Mouse (Mus musculus) E14TG2a.4 (cell line): ENCODE measurements around the gene Snx27.

Experiments
- H3K27me3 ChIP-seq: 2 replicates; pipeline ENCODE4 v1.6.1; 2014; ENCODE audit warnings: low read length, control low read depth; ENCODE audit not compliant: insufficient read depth
- H3K36me3 ChIP-seq: 2 replicates; pipeline ENCODE4 v1.6.1; 2014; ENCODE audit warnings: low read length, control low read depth; ENCODE audit not compliant: insufficient read depth
- H3K4me1 ChIP-seq: replicated peaks from 2 replicates; pipeline ENCODE4 v1.6.1; 2014; ENCODE audit warnings: low read depth, low read length, control low read depth
- H3K4me3 ChIP-seq: replicated peaks from 2 replicates; pipeline ENCODE4 v1.5.1; 2014; ENCODE audit warnings: mild to moderate bottlenecking, low read length
- H3K9me3 ChIP-seq: 2 replicates; pipeline ENCODE4 v1.6.1; 2014; ENCODE audit warnings: low read length, control low read depth
- CTCF ChIP-seq: conservative IDR thresholded peaks from 2 replicates; pipeline ENCODE4 v1.5.1; 2014; ENCODE audit warnings: low read length
- NANOG ChIP-seq: IDR thresholded peaks from 2 replicates; pipeline ENCODE4 v1.6.1; 2014; ENCODE audit warnings: borderline replicate concordance, low read length, mixed read lengths
- POU5F1 ChIP-seq: IDR thresholded peaks from 2 replicates; pipeline ENCODE4 v1.6.1; 2014; ENCODE audit warnings: low read length, borderline replicate concordance

Snx27 gene

DNA sequence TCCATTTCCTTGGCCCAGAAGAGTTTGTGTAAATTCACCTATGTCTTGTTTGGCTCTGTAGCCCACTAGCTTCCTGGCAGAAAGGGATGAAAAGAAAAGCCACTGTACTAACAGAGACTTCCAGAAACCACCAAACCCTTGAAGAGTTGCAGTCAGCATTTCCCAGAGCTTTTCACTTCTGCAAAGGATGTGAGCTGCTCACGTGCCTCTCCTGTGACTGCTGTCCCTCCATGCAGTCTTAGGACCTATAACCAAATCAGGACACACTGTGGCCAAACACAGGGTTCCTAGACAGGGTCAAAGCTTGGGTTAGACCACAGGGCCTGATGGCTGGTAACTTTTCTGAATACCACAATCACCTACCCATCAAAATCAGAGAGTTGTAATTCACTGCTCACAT, 29.8 kb upstream of the Snx27 start:
- peaks cover 29% of the 10 kb centered on the region for H3K4me1 ChIP-seq
- H3K9me3 ChIP-seq = no peaks in the 10 kb centered on the region
- H3K36me3 ChIP-seq = 0 out of 2 replicates have a peak, but pooled peaks cover 3% of the 10 kb centered on the region
- 0 out of 2 replicates have a peak, but pooled peaks cover 3% of the 10 kb centered on the region for H3K27me3 ChIP-seq
- TF ChIP-seq POU5F1 (no peak), CTCF (no peak), NANOG (no peak)
- no peak overlapping the region for H3K4me3 ChIP-seq

DNA sequence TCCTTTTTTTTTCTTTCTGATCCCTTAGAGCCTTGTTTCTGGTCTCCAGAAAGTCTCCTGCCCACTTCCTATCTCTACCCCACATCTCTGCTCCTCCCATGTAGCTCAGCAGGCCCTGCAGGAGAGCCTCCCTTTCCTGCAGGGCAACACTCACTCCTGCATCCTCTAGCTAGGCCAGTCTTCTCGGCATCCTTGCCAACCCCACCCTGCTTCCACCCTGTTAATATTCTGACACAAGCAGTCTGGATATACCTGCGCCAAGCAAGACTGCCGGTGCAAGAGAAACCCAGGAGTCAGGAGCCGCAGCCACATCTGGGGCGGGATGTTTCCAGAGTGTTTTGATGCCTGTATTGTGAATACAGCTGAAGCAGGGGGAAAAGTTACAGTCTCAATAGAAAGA, 29.3 kb upstream of the Snx27 start:
- TF ChIP-seq POU5F1 = no peak
- no peak for TF ChIP-seq CTCF
- TF ChIP-seq NANOG = no peak
- Histone ChIP-seq H3K4me1 (peaks cover 29% of the 10 kb centered on the region), H3K9me3 (no peaks in the 10 kb centered on the region), H3K27me3 (0 out of 2 replicates have a peak, but pooled peaks cover under 1% of the 10 kb centered on the region), H3K36me3 (0 out of 2 replicates have a peak, but pooled peaks cover 3% of the 10 kb centered on the region), H3K4me3 (0 out of 2 replicates have a peak overlapping the region, but pooled peaks have one; percentile 10)

DNA sequence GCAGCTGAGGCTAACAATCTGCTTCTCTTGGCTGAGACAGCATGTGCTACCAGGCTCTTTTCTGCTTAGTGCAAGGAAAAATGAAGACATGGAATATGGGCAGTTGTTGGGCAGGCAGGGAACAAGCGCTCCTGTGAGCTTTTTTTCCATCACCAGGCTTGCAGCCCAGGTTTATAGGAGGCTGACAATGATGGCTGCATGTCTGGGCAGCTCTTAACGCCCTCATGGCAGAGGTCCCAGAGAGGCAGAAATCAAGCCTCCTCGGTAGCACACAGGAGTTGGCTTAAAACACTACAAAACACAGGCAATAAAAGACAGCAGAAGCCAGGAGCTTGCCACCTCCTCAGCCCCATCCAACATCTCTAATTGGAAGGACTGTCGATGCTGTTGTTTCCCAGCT, 28.8 kb upstream of the Snx27 start:
- no peak for TF ChIP-seq POU5F1
- TF ChIP-seq CTCF = no peak
- no peak for TF ChIP-seq NANOG
- Histone ChIP-seq H3K4me3 (0 out of 2 replicates have a peak overlapping the region, but pooled peaks have one; percentile 10), H3K4me1 (peaks cover 29% of the 10 kb centered on the region), H3K36me3 (0 out of 2 replicates have a peak, but pooled peaks cover 3% of the 10 kb centered on the region), H3K9me3 (no peaks in the 10 kb centered on the region), H3K27me3 (no peaks in the 10 kb centered on the region)

DNA sequence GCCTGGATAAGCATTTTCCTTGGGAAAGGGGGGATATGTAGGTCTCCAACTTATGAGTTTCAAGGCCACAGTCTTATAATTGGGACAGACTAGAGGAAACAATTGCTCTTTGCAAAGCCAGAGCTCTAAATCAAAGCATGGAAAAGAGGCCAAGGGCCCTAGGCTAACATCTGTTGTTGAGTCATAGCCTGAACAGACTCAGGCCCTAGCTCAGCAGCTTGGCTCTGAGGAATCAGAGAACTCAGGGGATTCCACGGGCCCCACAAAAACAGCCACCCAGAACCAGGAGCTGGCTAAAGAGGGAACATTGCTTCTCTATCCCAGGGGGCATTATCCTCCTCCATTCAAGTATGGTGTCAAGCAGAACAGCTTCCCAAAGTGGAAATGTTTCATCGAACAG, 28.1 kb upstream of the Snx27 start:
- H3K4me1 ChIP-seq = peaks cover 29% of the 10 kb centered on the region
- H3K36me3 ChIP-seq = 0 out of 2 replicates have a peak, but pooled peaks cover 3% of the 10 kb centered on the region
- H3K9me3 ChIP-seq = no peaks in the 10 kb centered on the region
- TF ChIP-seq NANOG = no peak
- no peak for TF ChIP-seq CTCF
- no peaks in the 10 kb centered on the region for H3K27me3 ChIP-seq
- no peak overlapping the region for H3K4me3 ChIP-seq

DNA sequence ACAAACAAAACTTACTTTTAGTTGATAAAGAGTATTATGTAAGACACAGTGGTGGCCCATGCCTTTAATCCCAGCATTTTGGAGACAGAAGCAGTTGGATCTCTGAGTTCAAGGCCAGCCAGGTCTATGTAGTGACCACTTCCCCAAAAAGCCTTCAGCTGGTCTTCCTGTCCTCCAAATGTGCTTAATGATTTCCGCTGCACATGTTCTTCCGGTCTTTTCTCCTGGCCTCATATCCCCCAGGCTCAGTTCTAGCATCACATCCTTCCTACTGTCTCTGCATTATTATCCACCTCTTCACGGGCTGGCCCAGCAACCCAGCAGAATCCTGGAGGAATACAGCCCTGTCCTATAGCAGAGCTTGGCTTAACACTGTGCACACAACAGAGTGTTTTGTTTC, 27.1 kb upstream of the Snx27 start:
- no peak for TF ChIP-seq POU5F1
- TF ChIP-seq NANOG = no peak
- no peak for TF ChIP-seq CTCF
- no peak overlapping the region for H3K4me3 ChIP-seq
- H3K27me3 ChIP-seq = no peaks in the 10 kb centered on the region
- no peaks in the 10 kb centered on the region for H3K9me3 ChIP-seq
- peaks cover 29% of the 10 kb centered on the region for H3K4me1 ChIP-seq
- H3K36me3 ChIP-seq = no peaks in the 10 kb centered on the region

DNA sequence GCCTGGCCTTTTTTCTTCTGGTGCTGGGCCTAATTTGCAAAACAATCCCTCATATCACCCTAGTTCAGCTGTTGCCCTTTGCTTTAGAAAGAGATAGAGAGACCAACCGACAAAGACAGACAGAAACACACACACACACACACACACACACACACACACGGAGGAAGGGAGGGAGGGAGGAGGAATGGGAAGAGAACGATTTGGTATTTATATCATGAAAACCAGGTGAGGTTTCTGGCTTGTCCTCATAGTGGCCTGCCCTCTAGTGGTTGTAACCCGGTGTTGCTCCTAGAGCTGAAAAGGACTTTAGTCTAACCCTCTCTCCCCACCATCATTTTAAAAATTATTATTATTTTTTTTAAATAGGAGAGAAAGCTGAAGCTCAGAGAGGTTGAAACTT, 19.4 kb upstream of the Snx27 start:
- Histone ChIP-seq H3K9me3 (no peaks in the 10 kb centered on the region), H3K4me3 (no peak overlapping the region), H3K4me1 (peaks cover 12% of the 10 kb centered on the region; the same call in 1 of the 2 replicates), H3K36me3 (no peaks in the 10 kb centered on the region), H3K27me3 (peaks cover 3% of the 10 kb centered on the region)
- TF ChIP-seq POU5F1 (no peak), CTCF (peak; percentile 75), NANOG (no peak)

DNA sequence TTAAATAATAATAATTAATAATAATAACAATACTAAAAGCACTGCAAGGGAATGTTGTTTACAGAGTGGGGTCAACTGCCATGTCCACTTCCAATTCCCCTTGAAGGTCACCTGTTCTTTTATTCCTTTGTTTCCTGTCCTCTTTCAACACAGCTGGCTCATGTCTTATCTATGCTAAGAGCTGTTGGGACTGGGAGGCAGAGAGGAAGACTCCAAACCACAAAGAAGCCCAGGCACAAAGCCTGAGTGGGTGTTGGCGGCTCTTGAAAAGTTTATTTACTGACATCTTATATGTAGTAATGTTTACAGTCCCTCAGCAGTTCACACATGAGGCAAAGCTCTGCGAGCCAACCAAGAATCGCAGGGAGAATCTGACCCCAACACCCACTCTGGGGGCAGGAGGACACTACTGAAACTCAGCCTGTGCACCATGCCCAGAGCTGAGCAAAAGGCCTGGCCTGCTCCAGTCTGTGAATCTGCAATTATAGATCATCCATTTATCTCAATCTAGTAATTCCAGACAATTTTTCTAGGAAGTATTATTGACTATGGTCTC, 14.8 kb upstream of the Snx27 start:
- TF ChIP-seq POU5F1 (no peak), CTCF (no peak), NANOG (no peak)
- Histone ChIP-seq H3K4me1 (peaks cover 12% of the 10 kb centered on the region; the same call in 1 of the 2 replicates), H3K36me3 (no peaks in the 10 kb centered on the region), H3K4me3 (no peak overlapping the region), H3K9me3 (peaks cover 22% of the 10 kb centered on the region), H3K27me3 (no peaks in the 10 kb centered on the region; the same call in 1 of the 2 replicates)

DNA sequence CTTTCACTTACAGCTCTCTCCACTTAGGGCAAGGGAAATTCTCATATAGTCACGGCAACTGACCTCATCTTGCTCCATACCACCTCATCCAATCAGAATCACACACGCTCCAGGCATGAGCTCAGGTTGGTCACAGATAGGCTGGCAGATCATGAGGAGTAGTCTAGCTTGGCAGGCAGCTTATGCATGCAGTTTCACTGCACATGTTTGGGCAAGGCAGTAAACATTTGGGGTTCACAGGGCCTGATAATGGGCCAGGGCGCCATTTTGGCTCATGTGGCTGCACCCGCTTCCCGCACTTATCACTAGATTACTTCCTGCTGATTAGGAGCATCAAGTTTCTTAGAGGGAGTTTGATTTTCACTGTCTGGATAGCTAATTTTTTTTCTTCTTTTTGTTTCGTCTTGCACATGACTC, 13.4 kb upstream of the Snx27 start:
- TF ChIP-seq CTCF (no peak), POU5F1 (no peak), NANOG (no peak)
- Histone ChIP-seq H3K9me3 (peaks cover 22% of the 10 kb centered on the region), H3K27me3 (no peaks in the 10 kb centered on the region; the same call in 1 of the 2 replicates), H3K4me1 (peaks cover 4% of the 10 kb centered on the region; the same call in 1 of the 2 replicates), H3K4me3 (no peak overlapping the region), H3K36me3 (no peaks in the 10 kb centered on the region)

DNA sequence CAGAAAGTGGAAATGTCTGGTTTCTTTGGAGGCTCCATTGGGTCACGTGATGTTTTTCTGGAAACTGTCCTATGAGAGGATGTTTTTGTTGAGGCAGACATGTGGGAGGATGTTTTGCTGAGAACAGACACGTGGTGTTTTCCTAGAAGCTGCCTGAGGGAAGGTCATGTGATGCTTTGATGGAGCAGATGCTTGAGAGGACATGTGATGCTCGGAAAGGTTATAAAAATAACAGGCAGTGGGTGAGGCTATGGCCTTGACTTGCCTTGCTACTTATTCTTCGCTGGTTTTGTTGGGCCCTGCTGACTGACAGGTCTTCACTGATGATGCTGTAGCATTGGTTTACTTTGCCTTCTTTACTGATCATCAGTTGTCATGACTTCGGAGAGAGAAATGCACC, 8.6 kb upstream of the Snx27 start:
- Histone ChIP-seq H3K9me3 (peaks cover 22% of the 10 kb centered on the region), H3K4me1 (no peaks in the 10 kb centered on the region), H3K27me3 (peaks cover 15% of the 10 kb centered on the region), H3K4me3 (no peak overlapping the region), H3K36me3 (no peaks in the 10 kb centered on the region)
- TF ChIP-seq POU5F1 (no peak), CTCF (no peak), NANOG (no peak)
